Mouse (Mus musculus) limb, embryonic 15.5 days (tissue): ENCODE data around the gene Gfm1. TPM values are rescaled to one million over a fixed set of nuclear protein-coding genes. Genes with fewer than 3 reads are reported as not detected.

Experiments used
- ATAC-seq: fragments of 200-750 bp; cut with Nextera tagmentation; 2 replicates; pipeline ENCODE4 v1.8.0; 2017; ENCODE audit warnings: low read depth, moderate TSS enrichment; ENCODE audit not compliant: insufficient number of reproducible peaks, low FRiP score, low TSS enrichment
- H3K27ac ChIP-seq: fragments of 300-500 bp; sonication (generic); 2 replicates; pipeline ENCODE4 v1.5.1; 2015; ENCODE audit warnings: moderate library complexity, mild to moderate bottlenecking, inconsistent platforms
- H3K27me3 ChIP-seq: fragments of 300-500 bp; sonication (generic); 2 replicates; pipeline ENCODE4 v1.6.1; 2015; ENCODE audit warnings: inconsistent platforms
- H3K36me3 ChIP-seq: fragments of 300-500 bp; sonication (generic); 2 replicates; pipeline ENCODE4 v1.6.1; 2015; ENCODE audit warnings: inconsistent platforms
- H3K4me1 ChIP-seq: fragments of 300-500 bp; sonication (generic); 2 replicates; pipeline ENCODE4 v1.6.1; 2015; ENCODE audit warnings: inconsistent platforms
- H3K4me2 ChIP-seq: fragments of 300-500 bp; sonication (generic); 2 replicates; pipeline ENCODE4 v1.6.1; 2015; ENCODE audit warnings: mild to moderate bottlenecking, inconsistent platforms
- H3K4me3 ChIP-seq: fragments of 300-500 bp; sonication (generic); 2 replicates; pipeline ENCODE4 v1.5.1; 2015; ENCODE audit warnings: mild to moderate bottlenecking, inconsistent platforms
- H3K9ac ChIP-seq: fragments of 300-500 bp; sonication (generic); 2 replicates; pipeline ENCODE4 v1.6.1; 2015; ENCODE audit warnings: inconsistent platforms
- H3K9me3 ChIP-seq: fragments of 300-500 bp; sonication (generic); 2 replicates; pipeline ENCODE4 v1.6.1; 2016; ENCODE audit warnings: inconsistent platforms
- WGBS: fragments of 180-500 bp; shearing (Covaris S2); methylation state at CpG from one replicate; pipeline ENCODE4 v1.1.7; 2015; 5-methylcytosine and 5-hydroxymethylcytosine counted together
- polyA plus RNA-seq: library from polyadenylated mRNA; unstranded; fragments of >200 nt; fragmentation: Nextera tagmentation; extraction: Ambion mirVana; gene quantifications from 2 replicates; pipeline ENCODE4 v1.2.1, GENCODE M21; 2015

Gfm1 gene
- polyA plus RNA-seq: 35.5 and 41.5 TPM in 2 replicates

DNA sequence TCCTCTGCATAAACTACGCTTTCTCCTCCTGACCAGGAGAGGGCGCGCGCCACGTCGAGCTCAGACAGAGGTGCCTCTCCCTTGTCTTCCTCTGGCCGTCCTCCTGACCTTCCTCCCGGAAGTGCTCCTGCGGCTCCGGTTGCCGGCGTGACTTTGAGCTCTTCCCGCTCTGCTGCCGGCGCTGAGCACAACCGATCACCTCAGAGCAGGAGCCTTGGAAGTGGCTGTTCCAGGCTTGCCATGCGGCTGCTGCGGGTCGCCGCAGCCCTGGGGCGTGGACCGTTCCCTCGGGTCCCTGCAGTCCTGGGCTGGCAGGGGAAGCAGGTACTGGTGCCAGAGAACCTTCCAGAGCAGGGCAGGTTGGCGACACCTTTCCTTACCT lies at the start of gene Gfm1:
Gene Gfm1, plus strand, starts transcription at position 98 of the 382 bp plus-strand sequence.
- H3K27me3 ChIP-seq: no peaks in the 10 kb centered on the region
- H3K9me3 ChIP-seq: peaks cover 4% of the 10 kb centered on the region; the same call in 1 of the 2 replicates
- 0% methylated on average over 24 of the region's 24 CpGs for WGBS
- peaks cover 19% of the 10 kb centered on the region for H3K36me3 ChIP-seq
- peak within 1 kb of the TSS; percentile 81 for H3K9ac ChIP-seq
- peak within 1 kb of the TSS; percentile 66 for H3K4me2 ChIP-seq
- peak; percentile 80 for ATAC-seq
- peaks cover 6% of the 10 kb centered on the region for H3K4me1 ChIP-seq
- H3K4me3 ChIP-seq: peak within 1 kb of the TSS; percentile 94
- H3K27ac ChIP-seq: peak within 1 kb of the TSS; percentile 18; the same call in 1 of the 2 replicates

DNA sequence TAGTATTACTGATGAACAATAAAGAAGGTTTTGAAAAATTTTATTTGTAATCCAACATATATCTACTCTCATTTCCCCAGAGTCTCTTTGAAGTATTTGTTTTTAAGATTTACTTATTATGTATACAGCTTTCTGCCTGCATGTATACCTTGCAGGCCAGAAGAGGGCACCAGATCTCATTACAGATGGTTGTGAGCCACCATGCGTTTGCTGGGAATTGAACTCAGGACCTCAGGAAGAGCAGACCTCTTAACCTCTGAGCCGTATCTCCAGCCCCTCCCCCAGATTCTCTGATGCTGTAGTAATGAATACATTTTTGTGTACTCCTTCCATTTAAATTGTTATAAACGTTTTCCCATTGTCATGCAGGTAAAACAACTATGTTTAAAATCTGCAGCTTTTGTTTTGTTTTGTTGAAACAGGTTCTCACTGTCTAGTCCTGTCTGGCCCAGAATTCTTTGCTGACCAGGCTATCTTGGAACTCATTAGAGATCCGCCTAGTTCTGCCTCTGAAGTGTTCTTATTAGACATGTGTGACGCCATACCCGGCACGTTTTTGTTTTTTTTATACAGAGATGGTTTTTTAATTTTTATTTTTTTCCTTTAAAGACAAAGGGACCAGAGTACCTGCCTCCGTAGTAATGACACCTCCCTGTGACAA lies 428 bp upstream of the Gfm1 start:
- Histone ChIP-seq H3K4me2 (peak overlapping the region; percentile 66), H3K36me3 (peaks cover 17% of the 10 kb centered on the region), H3K9me3 (peaks cover 4% of the 10 kb centered on the region; the same call in 1 of the 2 replicates), H3K4me1 (peaks cover 6% of the 10 kb centered on the region), H3K4me3 (peak overlapping the region; percentile 94), H3K27me3 (no peaks in the 10 kb centered on the region), H3K9ac (peak overlapping the region; percentile 81; the same call in 1 of the 2 replicates), H3K27ac (no peak overlapping the region)
- ATAC-seq: no peak; the same call in 1 of the 2 replicates
- 32% methylated on average over 8 of the region's 8 CpGs for WGBS

DNA sequence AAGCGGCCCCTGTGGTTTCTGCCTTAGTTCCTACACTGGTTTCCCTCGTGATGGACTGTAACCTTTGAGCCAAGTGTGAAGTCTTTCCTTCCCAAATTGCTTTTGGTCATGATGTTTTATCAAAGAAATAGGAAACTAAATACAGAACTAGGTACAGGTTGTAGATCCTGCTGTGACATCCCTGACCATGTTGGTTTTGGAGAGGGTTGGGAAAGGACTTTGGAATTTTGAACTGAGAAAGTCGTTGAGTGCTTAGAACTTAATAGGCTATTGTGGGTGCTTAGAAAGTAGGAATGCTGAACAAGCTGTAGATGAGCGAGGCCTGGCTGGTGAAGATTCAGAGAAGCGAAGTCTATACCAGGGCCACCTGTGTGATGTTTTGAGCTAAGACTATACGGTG lies 4.1 kb downstream of the Gfm1 start:
- 92% methylated on average over 6 of the region's 6 CpGs for WGBS
- H3K4me3 ChIP-seq: no peak overlapping the region
- peaks cover 48% of the 10 kb centered on the region for H3K36me3 ChIP-seq
- no peak overlapping the region for H3K4me2 ChIP-seq
- no peaks in the 10 kb centered on the region for H3K27me3 ChIP-seq
- no peak overlapping the region for H3K9ac ChIP-seq
- ATAC-seq: no peak
- no peak overlapping the region for H3K27ac ChIP-seq
- peaks cover 6% of the 10 kb centered on the region for H3K4me1 ChIP-seq
- H3K9me3 ChIP-seq: no peaks in the 10 kb centered on the region

DNA sequence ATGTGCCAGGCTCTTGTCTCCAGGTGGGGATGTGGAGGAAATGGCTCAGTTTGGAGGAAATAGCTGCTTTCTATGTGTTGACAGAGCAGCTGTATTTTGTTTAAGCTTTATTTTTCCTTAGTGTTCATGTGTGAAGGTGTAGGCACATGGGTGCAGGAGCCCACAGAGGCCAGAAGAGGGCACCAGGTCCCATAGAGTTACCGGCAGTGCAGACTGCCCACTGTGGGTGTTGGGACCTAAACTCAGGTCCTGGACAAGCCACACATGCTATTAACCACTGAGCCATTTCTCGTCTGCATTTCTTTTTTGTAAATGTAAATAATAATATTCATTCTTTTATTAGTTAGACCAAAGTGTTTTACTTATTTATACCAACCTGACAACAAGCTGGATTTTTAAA lies 17.2 kb downstream of the Gfm1 start:
- ATAC-seq: no peak
- Histone ChIP-seq H3K4me2 (no peak overlapping the region), H3K4me3 (no peak overlapping the region), H3K9me3 (no peaks in the 10 kb centered on the region), H3K27ac (no peak overlapping the region), H3K4me1 (no peaks in the 10 kb centered on the region), H3K27me3 (no peaks in the 10 kb centered on the region), H3K9ac (no peak overlapping the region), H3K36me3 (peaks cover 70% of the 10 kb centered on the region)
- 91% methylated on average over 2 of the region's 2 CpGs for WGBS

DNA sequence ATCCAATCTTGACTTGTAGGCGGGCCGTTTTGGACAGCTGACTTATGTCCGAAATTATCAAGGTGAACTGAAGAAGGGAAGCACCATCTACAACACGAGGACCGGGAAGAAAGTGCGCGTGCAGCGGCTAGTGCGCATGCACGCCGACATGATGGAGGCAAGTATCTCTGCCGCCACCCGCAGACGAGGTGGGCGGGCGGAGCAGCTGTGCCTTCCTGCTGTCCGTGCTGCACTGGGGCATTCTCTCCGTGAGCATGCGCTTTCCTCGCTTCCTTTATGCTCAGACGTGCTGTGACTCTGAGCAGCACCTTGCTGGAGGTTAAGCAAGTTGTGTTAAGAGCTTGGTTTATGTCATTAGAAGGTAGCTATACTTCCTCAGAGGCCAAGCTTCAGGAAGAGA lies 19.8 kb downstream of the Gfm1 start:
- no peak overlapping the region for H3K9ac ChIP-seq
- H3K36me3 ChIP-seq: peaks cover 74% of the 10 kb centered on the region
- H3K27ac ChIP-seq: no peak overlapping the region
- H3K4me3 ChIP-seq: no peak overlapping the region
- no peaks in the 10 kb centered on the region for H3K27me3 ChIP-seq
- H3K4me2 ChIP-seq: no peak overlapping the region
- no peaks in the 10 kb centered on the region for H3K9me3 ChIP-seq
- H3K4me1 ChIP-seq: no peaks in the 10 kb centered on the region
- ATAC-seq: no peak
- 93% methylated on average over 21 of the region's 21 CpGs for WGBS

DNA sequence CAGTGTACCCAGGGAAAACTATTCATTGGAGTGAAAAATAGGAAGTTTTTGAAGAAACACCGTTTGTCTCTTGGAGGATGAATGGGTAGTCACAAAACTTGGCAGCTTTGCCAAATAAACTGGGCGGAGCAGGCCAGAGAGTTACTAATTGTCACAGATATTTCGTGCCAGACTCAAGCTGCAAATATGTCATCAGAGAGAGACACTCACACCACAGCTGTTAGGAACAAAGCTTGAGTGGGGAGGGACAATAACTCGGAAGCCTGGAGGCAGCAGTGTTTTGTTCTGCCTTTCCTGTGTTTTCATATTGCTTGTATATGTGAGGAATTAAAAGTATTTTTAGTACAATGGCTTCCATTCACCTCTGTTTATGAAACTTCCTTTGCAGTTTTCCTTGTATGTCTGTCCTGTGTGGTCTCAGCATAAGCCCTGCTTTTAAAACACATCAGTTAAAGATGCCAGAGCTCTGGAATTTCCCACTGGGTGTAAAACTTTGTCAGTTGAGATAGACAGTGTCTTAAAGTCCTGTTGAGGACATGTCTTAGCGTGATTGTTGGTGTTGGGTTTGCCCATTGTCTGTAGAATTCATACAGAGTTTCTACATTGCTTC lies 20.8 kb downstream of the Gfm1 start:
- no peak overlapping the region for H3K27ac ChIP-seq
- WGBS: 78% methylated on average over 5 of the region's 5 CpGs
- H3K9me3 ChIP-seq: no peaks in the 10 kb centered on the region
- H3K4me2 ChIP-seq: no peak overlapping the region
- H3K27me3 ChIP-seq: no peaks in the 10 kb centered on the region
- H3K36me3 ChIP-seq: peaks cover 79% of the 10 kb centered on the region
- H3K4me3 ChIP-seq: no peak overlapping the region
- no peaks in the 10 kb centered on the region for H3K4me1 ChIP-seq
- H3K9ac ChIP-seq: no peak overlapping the region
- no peak for ATAC-seq

DNA sequence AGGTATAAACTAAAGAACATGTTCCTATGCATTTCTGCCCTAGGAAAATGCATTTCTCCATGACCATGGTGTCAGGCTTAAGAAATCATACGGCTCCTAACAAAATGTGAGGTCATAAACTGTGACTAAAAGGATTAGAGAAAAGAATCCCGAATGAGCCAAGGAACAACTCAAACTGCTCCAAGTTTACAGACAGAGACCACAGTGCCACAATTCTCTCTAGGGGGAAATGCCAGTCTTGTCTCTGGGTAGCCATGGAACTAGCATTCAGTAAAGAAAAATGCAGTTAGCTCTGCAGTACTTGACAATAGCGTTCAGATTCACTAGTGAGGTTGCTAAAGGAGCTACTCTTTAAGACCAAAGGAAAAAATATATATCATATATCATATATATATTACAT lies 30.0 kb downstream of the Gfm1 start:
- WGBS: 85% methylated on average over 3 of the region's 3 CpGs
- Histone ChIP-seq H3K27ac (no peak overlapping the region), H3K4me2 (no peak overlapping the region), H3K4me1 (peaks cover 11% of the 10 kb centered on the region; the same call in 1 of the 2 replicates), H3K9ac (no peak overlapping the region), H3K27me3 (no peaks in the 10 kb centered on the region), H3K9me3 (no peaks in the 10 kb centered on the region), H3K4me3 (no peak overlapping the region), H3K36me3 (peaks cover 56% of the 10 kb centered on the region)
- ATAC-seq: no peak

DNA sequence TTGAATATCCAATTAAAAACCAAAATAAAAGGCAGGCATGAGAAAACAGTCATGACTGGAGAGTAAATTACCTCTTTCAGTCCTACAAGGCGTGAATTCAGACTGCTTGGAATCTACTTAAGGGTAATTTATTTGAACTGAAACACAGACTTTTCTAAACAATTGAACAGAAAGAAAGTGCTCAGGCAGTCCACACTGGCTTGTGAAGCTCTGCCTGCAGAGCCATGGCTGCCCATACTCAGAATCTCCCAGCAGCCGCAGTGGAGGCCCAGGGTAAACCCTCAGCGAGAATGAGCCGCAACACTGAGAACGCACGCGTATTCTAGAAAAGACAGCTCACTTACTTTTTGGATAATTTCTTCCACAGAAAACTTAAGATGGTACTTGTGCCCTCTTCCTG lies 32.1 kb downstream of the Gfm1 start:
- H3K27ac ChIP-seq: no peak overlapping the region
- H3K27me3 ChIP-seq: no peaks in the 10 kb centered on the region
- H3K4me1 ChIP-seq: peaks cover 11% of the 10 kb centered on the region; the same call in 1 of the 2 replicates
- H3K9me3 ChIP-seq: no peaks in the 10 kb centered on the region
- H3K4me2 ChIP-seq: peak overlapping the region; percentile 83; the same call in 1 of the 2 replicates
- H3K4me3 ChIP-seq: peak overlapping the region; percentile 66
- ATAC-seq: no peak
- no peak overlapping the region for H3K9ac ChIP-seq
- 80% methylated on average over 7 of the region's 7 CpGs for WGBS
- peaks cover 36% of the 10 kb centered on the region for H3K36me3 ChIP-seq

DNA sequence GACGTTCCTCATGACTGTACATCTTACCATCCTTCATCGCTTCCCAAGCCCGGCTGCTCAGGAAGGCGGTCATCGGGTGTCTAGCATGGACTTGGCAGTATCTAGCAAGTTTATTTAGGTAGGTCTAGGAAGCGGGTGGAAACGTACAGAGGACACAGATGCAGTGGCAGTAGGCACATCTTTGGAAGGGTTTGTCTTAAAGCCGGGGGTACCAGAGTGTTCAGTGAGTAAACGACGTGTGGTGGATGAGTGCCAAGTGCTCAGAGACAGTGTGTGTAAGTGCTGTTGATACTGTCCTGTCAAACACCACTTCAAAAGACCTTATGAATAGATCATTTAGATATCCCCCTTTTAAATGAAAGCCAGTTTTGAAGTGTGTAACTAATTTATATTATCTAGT lies 32.7 kb downstream of the Gfm1 start:
- H3K36me3 ChIP-seq: peaks cover 31% of the 10 kb centered on the region
- H3K27me3 ChIP-seq: no peaks in the 10 kb centered on the region
- no peak overlapping the region; the same call in 1 of the 2 replicates for H3K27ac ChIP-seq
- H3K4me3 ChIP-seq: peak overlapping the region; percentile 66
- no peak overlapping the region for H3K9ac ChIP-seq
- H3K4me1 ChIP-seq: peaks cover 11% of the 10 kb centered on the region; the same call in 1 of the 2 replicates
- H3K4me2 ChIP-seq: peak overlapping the region; percentile 83
- 28% methylated on average over 10 of the region's 10 CpGs for WGBS
- no peaks in the 10 kb centered on the region for H3K9me3 ChIP-seq
- no peak for ATAC-seq

DNA sequence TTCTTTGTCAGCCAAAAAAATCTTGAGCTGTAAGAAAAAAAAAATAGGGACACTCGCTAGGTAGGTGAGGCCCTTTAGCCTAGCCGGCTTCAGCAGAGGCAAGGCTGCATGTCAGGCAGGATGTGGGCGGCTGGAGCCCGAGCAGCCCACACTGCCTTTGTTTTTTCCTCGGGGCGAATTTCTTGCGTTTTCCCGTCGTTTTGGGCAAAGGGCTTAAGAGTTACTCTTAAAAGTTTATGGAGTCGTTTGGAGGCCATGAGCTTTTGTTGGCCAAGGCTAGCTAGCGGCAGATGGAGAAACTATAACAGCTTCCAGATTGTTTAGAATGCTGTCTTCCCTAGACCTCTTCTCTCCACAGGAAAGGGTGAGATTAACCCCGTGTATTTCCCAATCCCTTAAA lies 33.1 kb downstream of the Gfm1 start:
- H3K4me1 ChIP-seq: peaks cover 11% of the 10 kb centered on the region; the same call in 1 of the 2 replicates
- no peaks in the 10 kb centered on the region for H3K27me3 ChIP-seq
- H3K4me3 ChIP-seq: peak overlapping the region; percentile 66
- H3K4me2 ChIP-seq: peak overlapping the region; percentile 83
- 2% methylated on average over 12 of the region's 12 CpGs for WGBS
- H3K9me3 ChIP-seq: no peaks in the 10 kb centered on the region
- H3K9ac ChIP-seq: peak overlapping the region; percentile 63
- H3K27ac ChIP-seq: peak overlapping the region; percentile 89
- H3K36me3 ChIP-seq: peaks cover 32% of the 10 kb centered on the region
- ATAC-seq: no peak; the same call in 1 of the 2 replicates

DNA sequence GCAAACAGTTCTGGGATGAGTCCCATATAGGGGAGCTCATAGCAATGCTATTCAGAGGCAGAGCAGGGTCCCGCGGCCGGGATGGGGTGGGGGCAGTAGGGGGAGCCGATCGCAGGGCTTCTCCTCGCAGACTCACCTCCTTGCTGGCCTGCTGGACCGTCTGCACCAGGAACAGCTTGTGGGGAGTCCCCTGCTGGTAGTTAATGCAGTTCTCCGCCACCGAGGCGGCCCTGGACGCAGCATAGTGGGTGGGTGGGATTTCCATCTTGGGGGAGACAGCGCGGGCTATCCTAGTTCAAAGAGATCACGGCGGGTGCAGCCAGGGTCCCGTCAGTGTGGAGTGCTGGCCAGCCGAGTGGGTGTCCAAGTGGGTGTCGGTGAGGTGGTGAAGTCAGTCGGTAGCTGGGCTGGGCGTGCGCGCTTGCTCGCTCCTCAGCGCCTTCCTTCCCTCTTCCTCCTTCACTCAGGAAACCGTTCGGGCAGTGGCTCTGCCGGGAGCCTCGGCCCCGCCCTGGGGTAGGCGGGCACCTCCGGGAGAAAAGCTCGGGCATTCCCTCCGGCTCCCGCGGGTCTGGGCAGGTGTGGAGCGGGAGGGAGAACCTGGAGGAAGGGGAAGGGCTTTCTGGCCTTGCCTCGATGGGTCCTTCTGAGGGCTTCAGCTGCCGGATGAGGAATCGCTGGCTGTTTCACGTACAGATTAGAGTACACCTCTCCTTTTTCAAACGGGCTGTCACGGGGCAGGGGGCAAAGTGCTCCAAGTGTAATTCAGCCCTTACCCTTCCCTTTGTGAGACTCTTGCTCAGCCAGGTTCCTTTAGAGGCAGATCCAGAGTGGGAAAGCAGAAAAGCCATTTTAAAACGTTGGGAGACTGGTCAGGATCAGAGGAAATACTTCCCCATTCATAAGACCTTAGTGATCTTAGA lies 33.8 kb downstream of the Gfm1 start, which contains the start of gene Lxn:
Gene Lxn, minus strand, starts transcription at position 477 of the 923 bp plus-strand sequence.
- Histone ChIP-seq H3K4me2 (peak within 1 kb of the TSS; percentile 83), H3K27me3 (no peaks in the 10 kb centered on the region), H3K4me1 (peaks cover 11% of the 10 kb centered on the region; the same call in 1 of the 2 replicates), H3K4me3 (peak within 1 kb of the TSS; percentile 66), H3K9me3 (no peaks in the 10 kb centered on the region), H3K9ac (peak within 1 kb of the TSS; percentile 63), H3K36me3 (peaks cover 31% of the 10 kb centered on the region), H3K27ac (peak within 1 kb of the TSS; percentile 89)
- under 1% methylated on average over 43 of the region's 43 CpGs for WGBS
- peak; percentile 79 for ATAC-seq
